Mouse (Mus musculus): ENCODE measurements around the gene Gm28845. TPM values are rescaled to one million over a fixed set of nuclear protein-coding genes. Genes with fewer than 3 reads are reported as not detected.

Gm28845 gene
- not detected for total RNA-seq (2021)
- long read RNA-seq, experiment 1 = 0 reads
- long read RNA-seq, experiment 2 = 0 reads

DNA sequence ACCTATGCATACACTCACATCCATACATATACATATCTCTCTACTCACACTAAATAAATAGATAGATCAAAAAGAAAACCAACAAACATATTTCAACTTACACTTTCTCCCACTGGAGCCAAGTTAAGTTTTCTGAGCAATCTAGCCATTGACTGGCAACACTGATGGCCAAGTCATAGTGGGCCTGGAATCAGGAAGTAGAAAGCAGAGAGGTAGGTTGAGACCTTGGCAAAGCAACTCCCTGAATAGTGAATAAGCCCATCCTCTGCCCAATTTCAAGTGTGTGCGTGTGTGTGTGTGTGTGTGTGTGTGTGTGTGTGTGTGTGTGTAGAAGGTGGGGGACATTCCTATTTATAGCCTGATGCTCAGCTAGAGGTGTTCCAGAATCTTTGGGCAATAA, at the start of gene Gm28845:
Gene Gm28845, minus strand, starts transcription at position 121 of the 400 bp plus-strand sequence.
- intact Hi-C loops (cut with DNase I; ENCODE audit: low total_unique reads) = loop anchor here (10.0 kb wide), 1 partner anchor 45 kb away; no protein-coding TSS in a partner anchor
- DNase-seq = no peak

DNA sequence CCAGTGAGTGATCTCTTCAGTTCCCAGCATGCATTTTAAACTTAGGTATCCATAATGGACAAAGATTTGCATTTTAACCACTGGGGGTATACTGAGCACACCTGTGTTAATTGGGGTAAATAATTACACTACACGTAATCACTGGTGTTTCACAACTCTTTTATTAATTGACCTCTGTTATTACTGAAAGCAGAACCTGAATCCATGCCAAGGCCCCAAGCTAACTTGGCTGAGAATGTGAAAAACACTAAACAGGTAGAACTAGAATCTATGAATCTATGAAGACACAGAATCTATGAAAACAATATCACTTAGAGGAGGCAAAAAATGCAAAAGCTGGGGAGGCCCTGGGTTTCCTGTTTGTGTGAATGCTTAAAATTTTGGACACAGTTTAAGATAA, 48.1 kb upstream of the Gm28845 start:
- intact Hi-C loops (cut with DNase I; ENCODE audit: low total_unique reads) = loop anchor here (10.0 kb wide), 1 partner anchor 53 kb away; the partner anchor contains the start of gene Gm28845
- DNase-seq = no peak

- intact Hi-C loops (cut with DNase I; ENCODE audit: low total_unique reads) = loop anchor here (10.0 kb wide), 1 partner anchor 47 kb away; the partner anchor contains the start of gene Gm28845
- no peak for DNase-seq
Measured at GRCm38 (mm10) chr1:65162210-65162609, 42.9 kb upstream of the Gm28845 start.

- intact Hi-C loops (cut with DNase I; ENCODE audit: low total_unique reads) = no loop called here
- DNase-seq = no peak
Measured at GRCm38 (mm10) chr1:65156111-65156510, 36.8 kb upstream of the Gm28845 start.

GRCm38 (mm10) chr1:65154814-65155213, 35.5 kb upstream of the Gm28845 start:
- intact Hi-C loops (cut with DNase I; ENCODE audit: low total_unique reads) = no loop called here
- no peak for DNase-seq

- intact Hi-C loops (cut with DNase I; ENCODE audit: low total_unique reads) = no loop called here
- DNase-seq = no peak
Measured at GRCm38 (mm10) chr1:65147971-65148370, 28.6 kb upstream of the Gm28845 start.

DNA sequence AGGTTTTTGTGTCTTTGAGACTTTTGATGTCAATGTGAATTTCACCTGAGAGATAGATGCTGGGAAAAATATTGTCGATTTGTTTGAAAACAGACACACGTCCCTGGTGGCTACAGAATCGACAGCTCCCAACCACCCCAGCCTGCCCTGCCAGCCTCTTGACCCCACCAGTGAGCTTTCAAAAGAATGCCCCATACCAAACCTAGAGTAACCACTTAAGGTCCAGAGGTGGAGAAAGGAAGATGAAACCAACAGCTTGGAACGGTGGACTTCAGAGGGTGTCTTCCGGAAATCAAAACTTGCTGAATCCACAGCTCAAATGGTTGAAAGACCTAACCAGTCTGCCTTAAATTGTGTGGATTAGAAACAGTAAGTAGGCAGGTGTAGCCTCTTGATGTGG, 28.0 kb upstream of the Gm28845 start:
- DNase-seq = no peak
- intact Hi-C loops (cut with DNase I; ENCODE audit: low total_unique reads) = no loop called here

GRCm38 (mm10) chr1:65146601-65147000, 27.2 kb upstream of the Gm28845 start:
- intact Hi-C loops (cut with DNase I; ENCODE audit: low total_unique reads) = no loop called here
- DNase-seq = no peak

- intact Hi-C loops (cut with DNase I; ENCODE audit: low total_unique reads) = no loop called here
- no peak for DNase-seq
Measured at GRCm38 (mm10) chr1:65144783-65145182, 25.4 kb upstream of the Gm28845 start.

GRCm38 (mm10) chr1:65137560-65137959, 18.2 kb upstream of the Gm28845 start:
- intact Hi-C loops (cut with DNase I; ENCODE audit: low total_unique reads) = no loop called here
- no peak for DNase-seq

GRCm38 (mm10) chr1:65132833-65133232, 13.5 kb upstream of the Gm28845 start:
- DNase-seq = no peak
- intact Hi-C loops (cut with DNase I; ENCODE audit: low total_unique reads) = no loop called here

DNA sequence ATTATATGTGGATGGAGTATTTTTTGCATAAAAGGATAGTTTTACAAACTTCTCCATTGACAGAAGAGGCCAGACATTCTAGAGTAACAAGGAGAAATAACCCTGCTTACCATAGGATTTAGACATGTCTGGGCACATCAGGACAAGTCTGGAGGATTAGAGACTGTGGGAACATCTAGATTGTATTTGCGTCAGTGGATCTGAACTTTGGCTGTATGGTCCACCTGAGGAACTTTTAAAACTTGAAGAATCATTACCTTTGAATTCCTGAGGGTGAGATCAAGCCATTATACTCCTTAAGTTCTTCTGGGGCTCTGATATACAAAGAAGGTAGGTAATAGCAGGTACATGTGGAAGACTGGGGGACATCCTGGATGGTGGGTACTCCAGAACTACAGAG, 12.3 kb upstream of the Gm28845 start:
- DNase-seq = no peak
- intact Hi-C loops (cut with DNase I; ENCODE audit: low total_unique reads) = no loop called here

- intact Hi-C loops (cut with DNase I; ENCODE audit: low total_unique reads) = no loop called here
Measured at GRCm38 (mm10) chr1:65130226-65130625, 10.9 kb upstream of the Gm28845 start.

GRCm38 (mm10) chr1:65129634-65130180, 10.3 kb upstream of the Gm28845 start:
- DNase-seq = no peak
- intact Hi-C loops (cut with DNase I; ENCODE audit: low total_unique reads) = no loop called here

More at GRCm38 (mm10) chr1:65130226-65130625, 10.9 kb upstream of the Gm28845 start:
- DNase-seq = no peak

DNA sequence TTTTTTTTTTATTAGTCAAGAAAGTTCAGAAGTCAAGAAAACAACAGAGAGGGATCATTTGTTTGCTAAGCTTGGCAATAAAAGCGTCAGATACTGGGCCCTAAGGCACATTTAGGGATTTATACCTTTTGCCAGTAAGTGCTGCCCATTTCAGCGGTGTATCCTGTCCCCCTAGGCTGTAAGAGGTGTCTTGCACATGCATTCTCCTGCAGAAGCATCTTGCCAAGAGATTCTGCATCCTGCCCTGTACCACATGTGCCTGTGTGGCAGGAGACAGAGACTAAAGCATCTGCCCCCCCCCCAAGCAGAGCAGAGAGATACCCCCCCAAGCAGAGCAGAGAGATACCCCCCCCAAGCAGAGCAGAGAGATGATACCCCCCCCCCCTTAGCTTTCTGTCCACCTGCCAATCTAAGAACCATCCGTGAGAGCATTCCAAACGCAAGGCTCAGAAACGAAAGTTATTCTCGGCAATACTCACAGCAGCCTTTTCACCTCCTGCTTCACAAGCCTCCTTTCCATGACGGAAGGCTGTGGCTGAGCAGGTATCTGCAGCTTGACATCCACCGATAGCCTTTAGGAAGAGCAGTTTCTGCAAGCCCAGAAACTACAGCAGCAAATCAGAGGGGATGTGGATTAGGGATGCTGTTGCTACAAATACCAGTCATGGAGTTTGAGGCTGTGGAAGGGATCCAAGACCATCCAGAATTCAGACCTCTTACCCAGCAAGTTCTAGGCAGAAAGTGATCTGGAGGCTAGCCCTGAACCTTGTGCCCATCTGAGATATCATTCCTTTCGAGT, 3.4 kb upstream of the Gm28845 start, which contains the start of gene D630023F18Rik:
Gene D630023F18Rik, minus strand, starts transcription at position 641 of the 799 bp plus-strand sequence.
- intact Hi-C loops (cut with DNase I; ENCODE audit: low total_unique reads) = no loop called here
- no peak for DNase-seq

DNA sequence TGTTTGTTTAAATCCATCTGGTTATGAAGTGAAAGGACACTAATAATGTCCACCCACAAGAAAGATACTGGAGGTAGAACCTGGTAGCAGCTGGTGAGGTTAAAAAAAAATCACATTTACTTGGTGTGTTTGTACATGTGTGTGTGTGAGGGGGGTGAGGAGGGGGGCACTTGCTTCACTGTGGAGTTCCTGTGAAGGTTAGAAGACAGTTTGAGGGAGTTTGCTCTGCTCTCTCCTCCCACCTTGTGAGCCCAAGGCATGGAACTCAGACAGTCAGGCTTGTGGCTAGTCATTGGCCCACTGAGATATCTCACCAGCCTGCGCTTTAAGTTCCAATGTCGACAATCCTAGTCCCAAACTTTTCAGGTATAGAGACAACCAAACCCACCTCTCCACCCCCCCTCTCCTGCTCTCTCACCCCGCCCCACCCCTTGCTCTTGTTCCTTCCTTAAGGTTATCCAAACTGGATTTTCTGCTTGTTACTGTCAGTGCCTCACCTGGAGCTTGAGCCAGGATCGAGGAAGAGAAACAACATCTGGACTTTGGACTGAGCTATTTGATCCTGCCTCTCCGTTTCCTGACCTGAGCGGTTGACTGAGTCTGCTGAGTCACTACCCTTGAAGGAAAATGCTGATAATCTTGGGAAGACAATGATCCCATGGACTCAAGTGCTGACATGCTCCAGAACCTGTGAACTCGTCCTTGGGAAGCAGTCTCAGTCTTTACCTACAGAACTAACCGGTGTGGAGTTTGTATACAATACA, 1.0 kb downstream of the Gm28845 start:
- no peak for DNase-seq
- intact Hi-C loops (cut with DNase I; ENCODE audit: low total_unique reads) = loop anchor here (10.0 kb wide), 1 partner anchor 46 kb away; no protein-coding TSS in a partner anchor

DNA sequence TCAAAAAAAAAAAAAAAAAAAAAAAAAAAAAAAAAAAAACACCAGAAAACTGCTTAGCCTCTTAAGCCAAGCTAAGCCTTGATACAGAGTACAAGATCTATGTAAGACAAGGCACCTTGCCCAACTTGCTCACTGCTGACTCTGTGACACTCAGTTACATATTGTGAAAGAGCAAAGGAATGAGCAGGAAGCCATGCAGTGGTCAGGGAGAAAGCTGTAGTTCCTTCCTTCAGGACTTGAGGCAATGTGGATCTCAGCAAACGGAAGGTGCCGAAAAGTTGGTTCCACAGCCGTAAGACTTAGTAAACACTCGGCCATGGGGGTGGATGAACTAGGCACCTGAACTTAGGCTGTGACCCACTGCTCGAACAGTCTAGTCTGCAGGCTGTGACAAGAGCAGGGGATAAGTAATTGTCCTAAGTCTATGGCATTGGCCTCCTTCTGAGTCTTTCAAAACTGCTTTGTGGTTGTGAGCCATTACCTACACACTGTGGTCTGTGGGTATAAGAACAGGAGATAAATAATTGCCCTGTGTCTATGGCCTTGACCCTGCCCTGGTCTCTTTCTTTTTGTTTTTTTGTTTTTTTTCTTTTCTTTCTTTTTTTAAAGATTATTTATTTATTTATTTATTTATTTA, 5.7 kb downstream of the Gm28845 start:
- no peak for DNase-seq
- intact Hi-C loops (cut with DNase I; ENCODE audit: low total_unique reads) = loop anchor here (10.0 kb wide), 1 partner anchor 51 kb away; no protein-coding TSS in a partner anchor

GRCm38 (mm10) chr1:65112807-65113196, 6.6 kb downstream of the Gm28845 start:
- intact Hi-C loops (cut with DNase I; ENCODE audit: low total_unique reads) = loop anchor here (10.0 kb wide), 1 partner anchor 52 kb away; no protein-coding TSS in a partner anchor
- DNase-seq = no peak

- intact Hi-C loops (cut with DNase I; ENCODE audit: low total_unique reads) = loop anchor here (10.0 kb wide), 1 partner anchor 53 kb away; no protein-coding TSS in a partner anchor
- DNase-seq = peak; percentile 69
Measured at GRCm38 (mm10) chr1:65112031-65112806, 7.1 kb downstream of the Gm28845 start.

Data from gastrocnemius, postnatal 14 days (tissue).